Mouse (Mus musculus) B cell, adult (primary cell): ENCODE measurements around the gene Ankrd13a. TPM values are rescaled to one million over a fixed set of nuclear protein-coding genes. Genes with fewer than 3 reads are reported as not detected.

Source experiments
- total RNA-seq: library from RNA; stranded (reverse); gene quantifications from 4 replicates; pipeline ENCODE4 v1.2.4, GENCODE M21; 2023; ENCODE audit not compliant: inconsistent age

The Ankrd13a gene
- 187 to 205 TPM (median 199 TPM) in 4 replicates for total RNA-seq

DNA sequence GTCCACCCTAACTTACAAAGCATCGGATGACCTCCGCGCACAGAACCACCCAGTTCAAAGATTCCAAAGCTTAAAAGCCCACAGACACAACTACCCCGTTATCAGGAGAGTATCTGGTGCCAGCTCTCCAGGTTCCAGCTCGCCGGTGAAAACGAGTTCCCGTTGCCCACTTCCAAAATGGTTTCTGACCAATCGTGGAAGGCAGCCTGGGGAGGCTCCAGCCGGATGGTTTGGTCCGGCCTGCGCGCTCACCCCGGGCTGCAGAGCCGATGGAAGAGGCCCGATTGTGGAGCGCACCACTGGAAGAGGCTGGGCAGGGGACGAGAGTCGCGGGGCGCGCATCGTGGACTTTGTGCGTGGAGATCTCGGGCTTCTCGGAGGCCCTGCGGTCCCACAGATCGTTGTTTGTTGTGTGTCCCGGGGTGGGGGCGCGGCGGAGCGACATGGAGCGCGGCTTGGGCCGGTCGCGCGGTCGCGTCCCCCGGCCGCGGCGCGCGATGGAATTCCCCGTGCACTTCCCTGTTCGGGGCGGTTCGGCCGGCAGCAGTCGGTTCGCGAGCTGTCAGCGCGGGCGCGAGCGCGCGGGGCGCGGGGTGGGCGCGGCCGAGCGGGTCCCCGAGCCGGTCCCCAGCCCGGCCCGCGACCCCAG, at the start of gene Ankrd13a:
Gene Ankrd13a (plus strand): TSS at position 275 of the 649 bp plus-strand sequence.

GRCm38 (mm10) chr5:114775056-114775979, 841 bp downstream of the Ankrd13a start, which contains the start of gene Git2:
TSS of gene Git2 (minus strand) at chr5:114775517.

DNA sequence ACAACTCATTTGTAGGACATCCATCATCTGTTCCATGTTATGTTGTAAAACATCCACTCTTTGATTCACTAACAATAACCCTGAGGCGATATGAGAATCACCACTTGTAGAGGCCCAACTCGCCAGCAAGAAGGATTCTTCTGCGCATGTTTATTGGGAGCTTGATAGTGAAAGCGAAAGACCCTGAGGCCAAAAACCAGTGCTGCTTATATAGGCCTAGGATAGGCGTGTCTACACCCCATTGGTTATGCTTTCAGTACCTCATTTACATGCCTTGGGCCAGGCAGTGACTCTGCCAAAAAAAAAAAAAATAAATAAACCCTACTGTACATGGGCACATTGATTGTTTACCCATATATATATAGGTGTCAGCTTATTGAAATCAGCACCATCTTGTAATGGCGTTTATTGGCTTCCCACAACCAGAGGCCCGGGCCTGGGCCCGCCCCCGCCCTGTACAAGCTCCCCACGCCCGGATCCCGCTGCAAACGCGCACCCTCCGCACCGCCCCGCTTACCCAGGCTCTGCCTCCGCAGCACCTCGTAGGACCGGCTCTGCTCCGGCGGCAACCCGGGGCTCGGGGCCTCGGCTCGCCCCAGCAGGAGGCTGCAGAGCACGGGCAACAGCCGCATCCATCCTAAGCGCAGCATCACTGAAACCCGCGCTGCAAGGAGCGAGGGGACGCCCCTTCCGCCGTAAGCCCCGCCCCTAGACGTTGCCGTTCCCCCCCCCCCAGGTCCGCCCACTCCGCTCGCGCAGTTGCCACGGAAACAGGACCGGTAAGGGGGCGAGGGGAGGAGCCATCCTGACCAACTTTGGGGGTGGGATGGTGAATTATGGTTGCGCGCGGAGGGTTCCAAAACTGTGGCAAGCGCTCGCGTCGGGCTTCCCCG, 48.6 kb downstream of the Ankrd13a start, which contains the start of gene 1500011B03Rik:
Gene 1500011B03Rik (minus strand): TSS at position 673 of the 893 bp plus-strand sequence.

DNA sequence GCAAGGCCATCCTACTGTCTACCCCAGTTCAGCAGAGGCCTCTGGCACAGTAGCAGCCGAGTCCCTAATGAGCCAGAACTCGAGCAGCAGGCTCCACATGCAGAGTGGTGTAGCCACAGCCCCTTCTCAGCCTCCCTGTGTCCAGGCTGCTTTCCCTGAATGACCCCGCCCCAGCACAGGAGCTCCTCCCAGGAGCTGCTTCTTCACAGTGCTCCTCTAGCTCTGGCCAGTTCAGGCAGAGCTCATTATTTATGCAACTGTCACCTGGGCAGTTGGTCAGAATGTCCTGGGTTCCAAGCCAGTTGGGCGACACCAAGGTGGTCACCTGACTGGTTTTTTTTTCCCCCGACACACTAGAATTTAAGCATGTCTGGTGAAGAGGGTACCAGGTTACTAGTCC, 78.9 kb downstream of the Ankrd13a start, which contains the start of gene 4930519G04Rik:
Gene 4930519G04Rik (plus strand): TSS at position 301 of the 400 bp plus-strand sequence.

Other genes starting within 250 kb of the Ankrd13a start
- 6.5 to 11.6 TPM (median 8.6 TPM) in 4 replicates for gene Fam222a, start 206.7 kb upstream of the Ankrd13a start, total RNA-seq
- gene Trpv4, start 116.3 kb upstream of the Ankrd13a start, total RNA-seq, result 0.27 to 1.0 TPM in 2 of 4 replicates, not detected in the others
- 56.1 to 58.9 TPM (median 57.4 TPM) in 4 replicates for gene Gltp, start 83.7 kb upstream of the Ankrd13a start, total RNA-seq
- gene Tchp, start 66.9 kb upstream of the Ankrd13a start, total RNA-seq, result 19.0 to 24.7 TPM (median 22.0 TPM) in 4 replicates
- 170 to 180 TPM (median 173 TPM) in 4 replicates for gene Git2, start 840 bp downstream of the Ankrd13a start, total RNA-seq
- gene 1500011B03Rik, start 48.8 kb downstream of the Ankrd13a start, total RNA-seq, result 50.4 to 57.2 TPM (median 52.4 TPM) in 4 replicates
- gene 4930519G04Rik, start 79.0 kb downstream of the Ankrd13a start, total RNA-seq, result 0.24 to 0.67 TPM in 2 of 4 replicates, not detected in the others
- gene Gm9936, start 84.0 kb downstream of the Ankrd13a start, total RNA-seq, result not detected in 4 replicates
- gene Oasl2, start 122.3 kb downstream of the Ankrd13a start, total RNA-seq, result 4.5 to 7.3 TPM (median 6.6 TPM) in 4 replicates
- 19.1 to 44.2 TPM (median 26.8 TPM) in 4 replicates for gene Oasl1, start 148.6 kb downstream of the Ankrd13a start, total RNA-seq
- gene 2210016L21Rik, start 167.5 kb downstream of the Ankrd13a start, total RNA-seq, result 35.9 to 40.1 TPM (median 39.5 TPM) in 4 replicates
- not detected in 4 replicates for gene Hnf1a, start 196.4 kb downstream of the Ankrd13a start, total RNA-seq
- gene Sppl3, start 236.5 kb downstream of the Ankrd13a start, total RNA-seq, result 54.8 to 58.2 TPM (median 56.8 TPM) in 4 replicates